Mouse (Mus musculus) kidney, adult 2 months (tissue): Measurements from ENCODE around the gene Apom. TPM values are rescaled to one million over a fixed set of nuclear protein-coding genes. Genes with fewer than 3 reads are reported as not detected.

Source experiments
- DNase-seq: peaks from one replicate; pipeline ENCODE4 v3.0.0; 2021
- H3K27ac ChIP-seq: fragments of 200-500 bp; 2 replicates; pipeline ENCODE4 v1.5.1; 2012; ENCODE audit warnings: low read depth, low read length, control low read depth, inconsistent platforms; ENCODE audit not compliant: insufficient read depth
- H3K27me3 ChIP-seq: fragments of 200-500 bp; replicated peaks from 2 replicates; pipeline ENCODE4 v1.6.1; 2012; ENCODE audit warnings: mild to moderate bottlenecking, moderate library complexity, low read length, inconsistent platforms; ENCODE audit not compliant: control insufficient read depth, insufficient read depth
- H3K36me3 ChIP-seq: fragments of 200-500 bp; 2 replicates; pipeline ENCODE4 v1.6.1; 2012; ENCODE audit warnings: mild to moderate bottlenecking, moderate library complexity, low read length, inconsistent platforms; ENCODE audit not compliant: control insufficient read depth, insufficient read depth
- H3K4me1 ChIP-seq: fragments of 200-500 bp; 2 replicates; pipeline ENCODE4 v1.6.1; 2011; ENCODE audit warnings: low read length; ENCODE audit not compliant: control insufficient read depth, insufficient read depth
- H3K4me3 ChIP-seq: fragments of 200-500 bp; 2 replicates; pipeline ENCODE4 v1.5.1; 2011; ENCODE audit warnings: mild to moderate bottlenecking, low read depth, low read length, control low read depth; ENCODE audit not compliant: insufficient read depth
- CTCF ChIP-seq: fragments of 200-500 bp; conservative IDR thresholded peaks from 2 replicates; pipeline ENCODE4 v1.5.1; 2011; ENCODE audit warnings: low read depth, mild to moderate bottlenecking, control low read depth, low read length, moderate library complexity, mixed read lengths; ENCODE audit not compliant: insufficient read depth, insufficient read length
- POLR2A ChIP-seq: fragments of 200-500 bp; IDR thresholded peaks from one replicate; pipeline ENCODE4 v1.6.1; 2011; ENCODE audit warnings: low read depth, low read length, control low read depth
- WGBS: fragments of 180-500 bp; shearing (Covaris S2); methylation state at CpG from one replicate; pipeline ENCODE4 v1.1.7; 2018; 5-methylcytosine and 5-hydroxymethylcytosine counted together
- polyA plus RNA-seq: library from polyadenylated mRNA; depleted of rRNA; stranded (reverse); fragments of >200 nt; gene quantifications from 2 replicates; pipeline ENCODE4 v1.2.3, GENCODE M21; 2012

Apom gene
- polyA plus RNA-seq, 1 experiment, result 157 TPM

DNA sequence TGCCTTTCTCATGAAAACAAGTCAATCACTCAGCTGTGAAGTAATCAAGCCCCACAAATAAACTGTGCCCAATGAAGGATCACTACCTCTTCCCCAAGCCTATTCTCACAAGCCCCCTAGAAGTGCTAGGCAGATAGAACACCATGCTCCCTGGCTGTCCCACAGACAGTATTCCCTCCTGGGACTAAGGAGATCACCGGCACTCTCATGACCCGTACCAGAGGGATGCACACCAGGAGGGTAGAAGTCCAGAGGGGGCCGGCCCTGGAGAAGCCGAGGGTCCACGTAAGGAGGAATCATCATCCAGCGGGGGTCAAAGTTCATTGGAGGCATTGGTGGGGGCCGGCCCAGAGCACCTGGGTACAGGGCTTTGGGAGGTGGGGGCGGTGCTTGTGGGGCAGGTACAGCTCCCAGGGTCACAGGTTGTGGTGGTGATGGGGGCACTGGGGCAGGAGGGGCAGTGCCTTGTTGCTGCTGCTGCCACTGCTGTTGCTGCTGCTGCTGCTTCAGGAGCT, 25.9 kb upstream of the Apom start:
- no peak overlapping the region for H3K27ac ChIP-seq
- no peak for DNase-seq
- H3K4me1 ChIP-seq, result peaks cover 10% of the 10 kb centered on the region
- H3K27me3 ChIP-seq, result no peaks in the 10 kb centered on the region
- TF ChIP-seq CTCF (no peak), POLR2A (no peak)
- peaks cover 39% of the 10 kb centered on the region for H3K36me3 ChIP-seq
- 72% methylated on average over 8 of the region's 8 CpGs for WGBS
- no peak overlapping the region for H3K4me3 ChIP-seq

DNA sequence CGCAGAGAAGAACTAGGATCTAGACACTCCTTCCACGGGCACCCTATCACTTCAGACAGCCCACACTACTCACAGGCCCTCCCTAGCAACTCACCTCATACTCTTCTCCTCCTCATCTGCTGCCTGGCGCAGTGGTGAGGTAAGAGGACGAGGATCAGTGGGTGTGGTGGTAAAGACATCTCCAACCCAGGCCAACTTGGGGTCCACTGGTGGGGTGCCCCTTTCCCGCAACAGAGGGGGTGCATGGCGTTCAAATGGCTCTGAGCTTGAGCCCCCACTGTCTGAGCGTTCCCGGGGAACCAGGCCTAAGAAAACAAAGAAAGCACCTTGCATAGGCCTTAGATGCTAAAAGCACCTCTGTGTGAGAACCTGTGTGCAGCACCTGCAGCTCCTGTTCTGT, 25.4 kb upstream of the Apom start:
- Histone ChIP-seq H3K4me3 (no peak overlapping the region), H3K27me3 (no peaks in the 10 kb centered on the region), H3K27ac (no peak overlapping the region), H3K36me3 (peaks cover 44% of the 10 kb centered on the region), H3K4me1 (peaks cover 5% of the 10 kb centered on the region)
- WGBS, result 87% methylated on average over 8 of the region's 8 CpGs
- TF ChIP-seq POLR2A (no peak), CTCF (no peak)
- DNase-seq, result no peak

DNA sequence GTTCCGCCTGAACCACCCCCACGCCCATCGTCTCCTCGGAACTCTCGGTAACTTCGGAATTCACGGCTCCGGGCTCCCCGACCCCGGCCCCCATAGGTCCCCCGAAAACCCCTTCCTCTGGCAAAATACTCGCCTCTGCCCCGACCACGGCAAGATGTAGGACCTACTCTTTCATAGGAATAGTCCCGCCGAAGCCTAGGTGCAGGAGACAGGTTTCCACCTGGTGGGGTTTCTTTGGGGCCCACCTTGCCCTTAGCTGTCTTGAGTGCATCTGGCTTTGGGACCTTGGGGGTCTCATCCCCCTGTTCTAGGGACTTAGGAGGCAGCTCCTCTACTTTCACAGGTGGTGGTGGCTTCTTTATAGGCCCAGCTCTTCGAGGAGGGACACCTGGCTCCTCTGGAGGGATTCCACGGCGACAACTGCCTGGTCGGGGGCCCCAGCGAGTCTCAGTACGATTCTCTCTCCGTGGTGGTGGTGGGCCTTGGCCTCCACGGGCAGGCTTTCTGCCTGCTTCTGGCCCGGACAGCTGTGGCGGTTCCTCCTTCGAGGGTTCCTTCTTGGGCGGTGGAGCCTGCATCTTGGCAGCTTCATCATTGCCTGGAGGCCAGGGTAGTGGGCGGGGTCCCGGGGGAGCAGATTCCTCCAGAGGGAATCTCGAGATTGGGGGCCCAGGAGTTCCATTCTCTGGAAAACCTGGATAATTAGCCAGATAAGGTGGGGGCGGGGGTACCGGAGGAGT, 24.8 kb upstream of the Apom start:
- 84% methylated on average over 33 of the region's 33 CpGs for whole genome bisulfite sequencing
- TF ChIP-seq POLR2A, result no peak
- no peak for TF ChIP-seq CTCF

DNA sequence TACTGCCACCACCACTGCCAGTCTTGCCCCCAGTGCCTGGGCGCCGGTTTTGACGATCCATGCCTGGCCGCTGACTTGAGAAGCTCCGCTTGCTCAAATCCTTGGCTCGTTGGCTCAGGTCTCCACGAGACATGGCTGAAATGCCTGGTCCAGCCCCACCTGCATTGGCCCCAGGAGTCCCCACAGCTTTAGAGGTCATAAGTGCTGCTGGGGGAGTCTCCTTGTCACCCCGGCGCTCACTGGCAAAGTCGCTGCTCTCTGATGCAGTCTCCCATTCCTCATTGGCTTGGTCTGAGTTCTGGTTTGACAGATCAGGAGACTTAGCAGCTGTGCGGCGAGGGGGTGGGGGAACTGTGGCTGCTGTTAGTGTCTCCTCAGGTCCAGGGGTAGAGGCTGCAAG, 23.6 kb upstream of the Apom start:
- Histone ChIP-seq H3K4me3 (no peak overlapping the region), H3K27me3 (no peaks in the 10 kb centered on the region), H3K4me1 (no peaks in the 10 kb centered on the region; the same call in 1 of the 2 replicates), H3K27ac (no peak overlapping the region), H3K36me3 (peaks cover 38% of the 10 kb centered on the region)
- WGBS, result 80% methylated on average over 12 of the region's 12 CpGs
- DNase-seq, result no peak
- TF ChIP-seq CTCF (no peak), POLR2A (no peak)

More for the DNA sequence above, 24.8 kb upstream of the Apom start:
- Histone ChIP-seq H3K36me3 (peaks cover 44% of the 10 kb centered on the region), H3K4me3 (no peak overlapping the region), H3K27me3 (no peaks in the 10 kb centered on the region), H3K4me1 (peaks cover 2% of the 10 kb centered on the region; the same call in 1 of the 2 replicates), H3K27ac (no peak overlapping the region)
- no peak for DNase-seq

DNA sequence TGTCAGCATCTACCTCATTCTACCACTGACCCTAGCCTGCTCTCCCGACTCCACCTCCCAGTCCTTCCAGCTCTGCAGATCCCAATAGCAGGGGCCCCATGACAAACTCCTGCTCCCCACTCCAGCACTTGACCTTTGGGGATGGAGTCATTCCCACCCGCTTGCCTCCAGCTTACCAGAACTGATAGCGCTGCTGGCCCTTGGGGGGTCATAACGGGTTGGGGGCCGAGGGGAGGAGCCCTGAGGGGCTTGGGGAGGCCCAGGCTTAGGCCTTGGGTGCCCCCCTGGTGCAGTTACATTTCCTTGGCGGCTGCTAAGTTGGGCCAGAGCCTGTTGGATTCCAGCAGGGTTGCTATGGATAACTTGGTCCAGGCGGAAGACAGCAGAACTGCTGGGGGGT, 22.8 kb upstream of the Apom start:
- DNase-seq, result no peak
- Histone ChIP-seq H3K27ac (no peak overlapping the region), H3K36me3 (peaks cover 39% of the 10 kb centered on the region), H3K4me1 (no peaks in the 10 kb centered on the region; the same call in 1 of the 2 replicates), H3K27me3 (no peaks in the 10 kb centered on the region), H3K4me3 (no peak overlapping the region)
- 83% methylated on average over 7 of the region's 7 CpGs for whole genome bisulfite sequencing
- TF ChIP-seq POLR2A (no peak), CTCF (no peak)

DNA sequence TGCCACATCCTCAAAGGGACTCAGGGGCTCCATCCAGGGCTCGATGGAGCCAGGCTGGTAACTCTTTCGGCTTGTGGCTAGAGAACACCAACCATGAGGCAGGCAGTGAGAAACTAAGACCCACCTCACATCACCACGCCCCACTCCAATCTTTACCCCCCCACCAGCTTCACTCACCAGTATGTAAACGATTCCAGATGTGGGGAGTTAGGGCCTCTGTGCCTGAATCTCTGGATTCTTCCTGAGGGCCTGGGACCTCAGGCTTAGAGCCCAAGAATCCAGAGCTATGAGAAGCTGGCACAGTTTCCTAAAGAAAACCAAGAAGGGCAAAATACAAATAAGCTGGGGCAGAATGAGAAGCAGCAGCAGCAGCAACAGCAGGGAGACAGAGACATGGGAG, 22.1 kb upstream of the Apom start:
- peaks cover 41% of the 10 kb centered on the region for H3K36me3 ChIP-seq
- 82% methylated on average over 4 of the region's 4 CpGs for WGBS
- no peak overlapping the region for H3K4me3 ChIP-seq
- H3K27me3 ChIP-seq, result no peaks in the 10 kb centered on the region
- no peak for DNase-seq
- TF ChIP-seq CTCF (no peak), POLR2A (no peak)
- H3K27ac ChIP-seq, result no peak overlapping the region
- H3K4me1 ChIP-seq, result no peaks in the 10 kb centered on the region; the same call in 1 of the 2 replicates

DNA sequence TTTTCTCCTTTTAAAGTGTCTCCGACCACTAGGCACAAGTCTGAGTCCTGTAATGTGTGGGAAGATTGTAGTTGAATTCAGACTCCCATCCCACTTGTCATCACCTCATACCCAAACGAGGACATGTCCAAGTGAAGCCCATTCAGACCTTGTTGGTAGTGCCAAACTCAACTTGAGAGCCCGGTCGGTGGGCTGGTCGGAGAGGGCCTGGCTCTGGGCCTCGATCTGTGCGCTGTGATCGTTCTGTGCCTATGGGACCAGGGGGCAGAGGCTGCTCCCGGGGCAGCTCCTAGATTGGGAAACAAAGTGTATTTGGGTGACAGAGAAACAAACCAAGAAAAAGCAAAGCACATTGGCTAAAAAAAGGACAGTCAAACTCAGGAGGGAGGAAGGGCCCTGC, 21.2 kb upstream of the Apom start:
- DNase-seq, result no peak
- H3K36me3 ChIP-seq, result peaks cover 40% of the 10 kb centered on the region
- no peaks in the 10 kb centered on the region; the same call in 1 of the 2 replicates for H3K4me1 ChIP-seq
- 87% methylated on average over 9 of the region's 9 CpGs for WGBS
- TF ChIP-seq POLR2A, result no peak
- no peak for TF ChIP-seq CTCF
- H3K4me3 ChIP-seq, result no peak overlapping the region
- H3K27ac ChIP-seq, result no peak overlapping the region
- no peaks in the 10 kb centered on the region for H3K27me3 ChIP-seq
